Mouse (Mus musculus): Measurements from ENCODE around the gene Gm5148. TPM values are rescaled to one million over a fixed set of nuclear protein-coding genes. Genes with fewer than 3 reads are reported as not detected.

Gm5148 gene
- polyA plus RNA-seq, 1 experiment from 2014 or later, result 5.1 TPM

DNA sequence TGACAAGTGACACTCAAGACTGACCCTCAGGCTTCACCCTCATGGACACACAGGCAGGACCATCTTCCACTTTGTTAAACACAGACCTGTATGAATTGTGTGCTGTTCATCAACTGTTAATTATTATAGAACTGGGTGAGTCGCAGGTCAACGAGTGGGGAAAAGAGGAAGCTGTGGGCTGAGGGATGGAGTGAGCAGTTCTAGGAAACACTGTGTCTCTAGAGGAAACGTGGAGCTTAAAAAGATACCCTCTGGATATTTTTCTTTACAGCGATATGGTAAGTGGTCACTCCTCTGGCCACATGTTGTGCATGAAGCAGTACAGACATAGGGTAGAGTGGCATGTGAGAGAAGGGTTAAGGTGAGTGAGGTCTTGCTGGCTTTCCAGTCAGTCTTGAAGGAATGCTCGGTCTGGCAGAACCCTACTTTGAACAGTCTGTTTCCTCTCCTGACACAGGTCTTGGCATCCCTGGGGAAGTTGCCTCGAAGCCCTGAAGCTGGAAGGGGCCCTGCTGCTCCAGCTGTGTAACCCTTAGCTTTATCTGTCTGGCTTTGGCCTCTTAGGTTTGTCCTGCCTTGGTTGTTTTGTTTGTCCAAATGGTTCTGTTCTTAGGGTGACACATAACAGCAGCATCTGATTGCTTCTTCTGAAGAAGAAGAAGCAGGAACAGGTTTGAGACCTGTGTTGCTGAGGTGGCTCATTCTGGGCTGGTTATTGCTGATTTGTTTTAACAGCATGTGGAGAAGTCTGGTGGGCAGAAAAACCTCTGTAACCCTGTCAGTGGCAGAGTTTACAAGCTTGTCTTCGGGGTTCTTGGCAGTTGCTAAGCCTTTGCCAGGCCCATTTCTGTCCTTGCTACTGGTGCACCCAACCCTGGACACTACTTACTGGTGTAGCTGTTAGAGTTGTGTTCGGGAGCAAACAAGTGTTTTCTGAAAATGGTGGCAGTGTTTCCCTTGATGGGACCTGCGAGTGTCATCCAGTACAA, 4.1 kb upstream of the Gm5148 start:
- Histone ChIP-seq H3K36me3 (no peaks in the 10 kb centered on the region), H3K27ac (peak overlapping the region; percentile 61; the same call in 1 of the 2 replicates), H3K9ac (no peak overlapping the region), H3K27me3 (replicated peaks) (no peaks in the 10 kb centered on the region), H3K9me3 (no peaks in the 10 kb centered on the region), H3K4me3 (replicated peaks) (no peak overlapping the region), H3K4me2 (replicated peaks) (no peak overlapping the region), H3K4me1 (replicated peaks) (peaks cover 28% of the 10 kb centered on the region)
- no peak for ATAC-seq
- WGBS, result 55% methylated on average over 9 of the region's 9 CpGs

DNA sequence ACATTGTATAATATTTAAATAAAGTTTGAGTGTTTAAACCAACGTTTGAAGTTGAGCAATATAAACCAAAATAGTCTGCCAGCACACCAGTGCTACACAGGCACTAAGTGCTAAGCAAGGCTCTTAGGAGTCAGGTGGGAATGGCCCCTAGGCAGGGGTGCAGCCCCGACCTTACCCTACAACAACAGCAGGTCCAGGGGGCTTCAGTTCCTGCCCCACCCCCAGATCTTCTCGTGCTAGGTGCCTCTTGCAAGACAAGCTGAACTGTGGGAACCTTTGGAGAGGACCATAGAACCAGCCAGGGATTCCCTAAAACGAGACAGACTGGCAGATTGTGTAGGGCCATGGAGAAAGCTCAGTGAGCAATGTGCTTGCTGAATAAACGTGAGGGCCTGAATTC, 3.1 kb upstream of the Gm5148 start:
- WGBS, result 67% methylated on average over 5 of the region's 5 CpGs
- Histone ChIP-seq H3K27ac (no peak overlapping the region), H3K4me2 (replicated peaks) (no peak overlapping the region), H3K4me3 (replicated peaks) (no peak overlapping the region), H3K36me3 (no peaks in the 10 kb centered on the region), H3K9me3 (no peaks in the 10 kb centered on the region), H3K9ac (no peak overlapping the region), H3K4me1 (replicated peaks) (peaks cover 29% of the 10 kb centered on the region), H3K27me3 (replicated peaks) (no peaks in the 10 kb centered on the region)
- ATAC-seq, result no peak

DNA sequence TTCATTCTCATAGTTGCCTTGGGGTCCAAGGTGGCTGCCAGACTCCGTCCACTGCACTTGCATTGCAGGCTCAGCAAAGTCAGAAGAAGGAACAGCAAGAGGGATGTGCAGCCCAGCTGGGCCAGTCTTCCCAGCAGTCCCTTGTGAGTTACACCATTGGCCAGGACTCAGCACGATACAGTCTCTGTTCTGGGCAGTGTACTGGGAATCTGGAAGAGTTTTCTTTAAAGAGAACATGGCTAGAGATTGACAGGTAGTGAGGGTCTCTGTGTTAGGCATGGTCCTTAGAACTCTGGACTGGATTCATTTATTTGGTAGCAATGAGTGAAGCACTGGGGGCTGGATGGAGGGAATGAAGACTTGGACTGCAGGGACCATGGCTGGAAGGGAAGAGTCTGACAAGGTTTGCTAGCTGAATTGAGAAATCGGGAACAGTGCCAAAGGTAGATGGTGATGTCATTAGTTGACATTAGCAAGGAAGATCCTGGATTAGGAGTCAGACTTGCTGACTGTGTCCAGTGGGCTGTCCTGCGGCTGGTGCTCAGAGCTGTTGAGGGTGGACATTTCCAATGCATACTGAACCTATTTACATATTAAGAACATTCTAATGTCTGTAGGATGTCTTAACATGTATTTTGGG, 2.3 kb upstream of the Gm5148 start:
- Histone ChIP-seq H3K27me3 (replicated peaks) (no peaks in the 10 kb centered on the region), H3K4me3 (replicated peaks) (no peak overlapping the region), H3K4me1 (replicated peaks) (peaks cover 29% of the 10 kb centered on the region), H3K36me3 (no peaks in the 10 kb centered on the region), H3K9ac (no peak overlapping the region), H3K9me3 (no peaks in the 10 kb centered on the region), H3K27ac (no peak overlapping the region), H3K4me2 (replicated peaks) (no peak overlapping the region)
- no peak for ATAC-seq
- 61% methylated on average over 4 of the region's 4 CpGs for WGBS

DNA sequence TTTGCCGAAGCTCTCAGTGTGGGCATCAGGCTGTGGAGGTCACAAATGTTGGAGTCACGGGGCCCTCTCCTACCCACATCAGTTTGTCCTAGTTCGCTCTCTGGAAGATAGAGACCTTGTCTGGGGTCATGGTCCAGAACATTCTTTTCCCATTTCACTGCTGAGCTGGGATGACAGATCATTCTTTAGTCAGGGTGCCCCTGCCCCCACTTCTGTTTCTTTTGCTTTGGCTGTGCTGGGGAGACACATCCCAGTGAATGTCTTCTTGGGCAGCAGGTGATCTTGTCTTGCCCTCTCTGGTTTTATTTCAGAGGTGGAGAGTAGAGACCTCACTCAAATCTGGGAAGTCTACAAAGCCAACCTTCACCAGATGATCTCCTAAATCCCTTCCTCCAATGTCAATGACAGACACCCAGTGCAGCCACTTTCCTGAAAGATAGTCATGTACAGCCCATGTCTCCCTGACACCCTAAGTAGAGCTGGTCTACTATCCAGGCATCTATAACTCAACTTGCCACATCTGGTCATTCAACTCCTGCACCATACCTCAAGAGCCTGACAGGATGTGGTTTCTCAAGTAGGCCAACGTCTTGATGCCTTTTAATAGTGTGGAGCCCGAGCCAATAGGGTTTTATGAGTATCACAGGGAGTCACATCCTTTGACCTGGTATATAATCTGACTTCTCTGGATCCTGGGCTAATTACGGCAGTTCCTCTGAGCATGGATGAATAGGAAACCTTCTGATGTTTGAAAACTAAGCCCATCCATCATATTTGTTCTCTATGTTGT, 851 bp upstream of the Gm5148 start:
- WGBS, result 71% methylated on average over 6 of the region's 6 CpGs
- peak overlapping the region; percentile 62 for H3K4me2 ChIP-seq (replicated peaks)
- no peak overlapping the region for H3K9ac ChIP-seq
- H3K27me3 ChIP-seq (replicated peaks), result no peaks in the 10 kb centered on the region
- no peak overlapping the region for H3K4me3 ChIP-seq (replicated peaks)
- peak overlapping the region; percentile 79 for H3K27ac ChIP-seq
- H3K4me1 ChIP-seq (replicated peaks), result peaks cover 29% of the 10 kb centered on the region
- no peaks in the 10 kb centered on the region for H3K9me3 ChIP-seq
- no peak for ATAC-seq
- no peaks in the 10 kb centered on the region for H3K36me3 ChIP-seq

DNA sequence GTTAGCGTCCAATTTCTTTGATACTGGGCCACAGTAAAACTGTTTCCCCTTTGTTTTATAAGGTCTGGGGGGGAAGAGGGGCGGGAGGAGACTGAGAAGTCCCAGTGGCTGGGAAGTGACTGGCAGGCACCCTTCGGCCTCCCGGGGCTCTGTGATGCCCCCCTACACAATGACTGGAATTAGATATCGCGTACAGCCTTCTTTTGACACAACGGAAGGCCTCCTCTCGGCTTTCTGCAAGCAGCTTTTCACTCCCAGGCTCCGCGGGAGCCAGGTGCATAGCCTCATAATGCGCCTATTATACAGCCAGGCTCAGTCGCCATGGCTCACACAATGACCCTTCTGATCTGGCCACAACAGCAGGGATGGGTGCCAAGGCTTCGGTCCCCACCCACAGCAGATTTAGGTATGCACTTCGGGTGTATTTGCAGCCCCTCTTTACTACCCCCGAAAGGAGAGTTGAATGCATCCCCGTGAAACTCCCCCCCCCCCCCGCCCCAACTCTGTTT, 574 bp downstream of the Gm5148 start:
- no peaks in the 10 kb centered on the region for H3K27me3 ChIP-seq (replicated peaks)
- 9% methylated on average over 17 of the region's 17 CpGs for WGBS
- H3K9me3 ChIP-seq, result no peaks in the 10 kb centered on the region
- H3K4me3 ChIP-seq (replicated peaks), result peak overlapping the region; percentile 35
- H3K9ac ChIP-seq, result peak overlapping the region; percentile 42
- H3K27ac ChIP-seq, result peak overlapping the region; percentile 93
- peak; percentile 68 for ATAC-seq
- peaks cover 21% of the 10 kb centered on the region for H3K4me1 ChIP-seq (replicated peaks)
- H3K4me2 ChIP-seq (replicated peaks), result peak overlapping the region; percentile 62
- no peaks in the 10 kb centered on the region for H3K36me3 ChIP-seq

DNA sequence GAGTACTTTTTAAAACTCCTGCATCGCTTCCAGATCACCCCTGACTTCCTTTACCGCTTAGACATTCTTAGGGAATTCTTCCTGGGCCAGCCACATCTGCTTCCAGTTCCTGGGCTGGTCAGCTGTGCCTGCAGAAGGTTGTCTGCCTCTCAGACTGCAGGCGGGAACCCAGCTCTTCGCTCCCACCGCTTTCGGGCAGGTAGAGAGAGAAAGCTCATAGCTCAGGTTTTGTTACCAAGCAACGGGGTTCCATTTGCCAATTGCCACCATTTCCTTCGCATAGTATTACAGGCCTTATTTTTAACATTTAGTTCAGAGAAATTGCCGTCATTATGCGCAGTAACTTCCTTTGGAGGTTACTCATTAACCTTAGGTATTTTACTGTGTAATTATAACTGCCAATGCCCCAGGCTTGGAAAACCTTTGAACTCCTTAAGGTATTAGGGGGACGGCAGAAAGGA, 1.2 kb downstream of the Gm5148 start:
- Histone ChIP-seq H3K9ac (0 out of 2 replicates have a peak overlapping the region, but pooled peaks have one; percentile 9), H3K4me2 (replicated peaks) (peak overlapping the region; percentile 62), H3K27ac (peak overlapping the region; percentile 93), H3K9me3 (no peaks in the 10 kb centered on the region), H3K4me3 (replicated peaks) (peak overlapping the region; percentile 35), H3K36me3 (no peaks in the 10 kb centered on the region), H3K4me1 (replicated peaks) (peaks cover 15% of the 10 kb centered on the region), H3K27me3 (replicated peaks) (no peaks in the 10 kb centered on the region)
- peak; percentile 73 for ATAC-seq
- 15% methylated on average over 11 of the region's 11 CpGs for WGBS

DNA sequence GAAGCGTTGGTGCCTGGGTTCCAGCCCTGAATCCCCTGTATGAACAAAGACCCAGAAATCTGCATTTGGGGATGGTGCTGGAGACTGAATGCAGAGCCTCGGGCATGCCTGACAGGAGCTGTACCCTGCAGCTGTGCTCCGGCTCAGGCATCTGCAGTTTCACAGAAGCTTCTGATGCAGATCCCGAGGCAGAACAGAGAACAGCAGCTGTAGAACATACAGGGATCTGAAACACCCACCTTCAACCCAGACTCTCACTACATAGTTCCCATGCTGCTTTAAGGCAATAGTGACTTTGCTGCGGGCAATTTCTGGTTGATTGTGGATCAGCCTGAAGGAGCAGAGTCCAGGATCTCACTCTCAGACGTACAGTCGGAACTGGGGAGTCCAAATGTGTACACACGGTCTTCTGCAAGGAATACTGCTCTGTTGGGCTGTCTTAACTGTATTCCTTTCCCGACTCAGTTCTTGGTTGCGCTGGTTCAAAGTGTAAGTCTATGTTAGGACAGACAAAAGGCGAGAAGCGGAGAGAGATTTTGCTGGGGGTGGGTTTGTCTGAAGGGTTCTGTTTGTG, 1.7 kb downstream of the Gm5148 start:
- H3K27me3 ChIP-seq (replicated peaks), result no peaks in the 10 kb centered on the region
- H3K4me2 ChIP-seq (replicated peaks), result peak overlapping the region; percentile 62
- H3K4me3 ChIP-seq (replicated peaks), result peak overlapping the region; percentile 35
- peak overlapping the region; percentile 93 for H3K27ac ChIP-seq
- ATAC-seq, result peak; percentile 27
- 44% methylated on average over 12 of the region's 12 CpGs for WGBS
- no peaks in the 10 kb centered on the region for H3K9me3 ChIP-seq
- H3K9ac ChIP-seq, result 0 out of 2 replicates have a peak overlapping the region, but pooled peaks have one; percentile 9
- peaks cover 15% of the 10 kb centered on the region for H3K4me1 ChIP-seq (replicated peaks)
- no peaks in the 10 kb centered on the region for H3K36me3 ChIP-seq

DNA sequence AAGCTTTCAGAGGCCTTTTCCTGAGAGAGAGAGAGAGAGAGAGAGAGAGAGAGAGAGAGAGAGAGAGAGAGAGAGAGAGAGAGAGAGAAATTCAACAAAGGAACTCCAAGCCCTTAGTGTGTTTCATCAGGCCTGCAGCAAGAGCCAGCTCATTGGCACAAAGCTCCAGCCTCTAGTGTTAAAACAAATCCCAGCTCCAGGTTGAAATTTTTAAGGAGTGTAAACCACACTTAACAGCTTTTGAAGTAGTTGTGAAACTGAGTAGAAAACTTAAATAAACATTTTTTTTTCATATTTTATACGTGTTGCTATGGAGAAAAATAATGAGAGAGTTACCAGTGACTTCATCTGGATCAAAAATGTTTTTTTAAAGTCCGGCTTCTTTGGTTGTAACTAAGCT, 7.3 kb downstream of the Gm5148 start:
- Histone ChIP-seq H3K9me3 (no peaks in the 10 kb centered on the region), H3K4me3 (replicated peaks) (no peak overlapping the region), H3K4me1 (replicated peaks) (no peaks in the 10 kb centered on the region), H3K4me2 (replicated peaks) (no peak overlapping the region), H3K36me3 (no peaks in the 10 kb centered on the region), H3K27me3 (replicated peaks) (no peaks in the 10 kb centered on the region), H3K9ac (no peak overlapping the region), H3K27ac (no peak overlapping the region)
- ATAC-seq, result no peak
- WGBS, result 68% methylated on average over 2 of the region's 2 CpGs

DNA sequence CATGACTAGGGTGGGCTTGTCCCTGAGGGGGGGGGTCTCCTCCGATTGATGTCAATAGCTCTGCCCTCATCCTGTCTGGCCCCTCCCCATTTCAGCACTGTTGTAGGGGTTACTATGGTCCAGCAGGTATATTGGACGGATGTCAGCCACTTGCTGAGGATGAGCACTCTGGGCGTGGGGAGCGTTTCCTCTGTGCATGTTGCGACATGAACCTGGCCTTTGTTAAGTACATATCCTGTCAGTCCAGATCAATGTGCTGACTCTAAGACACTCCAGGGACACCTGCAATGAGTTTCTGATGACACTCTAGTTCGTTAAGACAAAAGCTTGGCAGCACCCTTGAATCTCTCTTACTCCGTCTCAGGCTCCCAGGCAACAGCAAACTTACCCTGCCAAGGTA, 8.6 kb downstream of the Gm5148 start:
- H3K9me3 ChIP-seq, result no peaks in the 10 kb centered on the region
- WGBS, result 84% methylated on average over 7 of the region's 7 CpGs
- H3K36me3 ChIP-seq, result no peaks in the 10 kb centered on the region
- H3K4me1 ChIP-seq (replicated peaks), result no peaks in the 10 kb centered on the region
- no peak overlapping the region for H3K9ac ChIP-seq
- no peaks in the 10 kb centered on the region for H3K27me3 ChIP-seq (replicated peaks)
- H3K4me3 ChIP-seq (replicated peaks), result no peak overlapping the region
- H3K27ac ChIP-seq, result no peak overlapping the region
- H3K4me2 ChIP-seq (replicated peaks), result no peak overlapping the region
- ATAC-seq, result no peak; the same call in 1 of the 2 replicates

DNA sequence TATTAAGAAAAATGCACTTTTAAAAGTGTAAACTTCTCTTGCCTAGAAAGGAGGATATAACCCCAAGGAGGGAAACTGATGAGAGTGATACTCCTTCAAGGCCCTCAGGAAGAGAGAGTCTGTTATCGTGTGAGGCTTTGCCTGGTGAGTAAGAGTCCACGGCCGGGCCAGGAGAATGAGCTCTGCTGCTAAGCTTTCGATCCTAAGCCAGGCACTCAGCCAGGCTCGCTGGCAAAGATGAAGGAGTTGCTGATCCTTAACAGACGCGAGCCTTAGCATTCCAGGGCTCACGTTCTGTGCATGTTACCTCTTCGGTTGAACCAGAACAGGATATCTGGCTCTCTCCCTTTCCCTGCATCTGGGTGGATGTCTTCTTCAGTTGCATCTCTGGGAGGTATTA, 11.8 kb downstream of the Gm5148 start:
- H3K27ac ChIP-seq, result peak overlapping the region; percentile 58; the same call in 1 of the 2 replicates
- no peaks in the 10 kb centered on the region for H3K4me1 ChIP-seq (replicated peaks)
- H3K4me2 ChIP-seq (replicated peaks), result no peak overlapping the region
- H3K27me3 ChIP-seq (replicated peaks), result no peaks in the 10 kb centered on the region
- WGBS, result 40% methylated on average over 9 of the region's 9 CpGs
- H3K36me3 ChIP-seq, result no peaks in the 10 kb centered on the region
- ATAC-seq, result peak; percentile 71
- no peak overlapping the region for H3K9ac ChIP-seq
- H3K9me3 ChIP-seq, result no peaks in the 10 kb centered on the region
- no peak overlapping the region for H3K4me3 ChIP-seq (replicated peaks)

DNA sequence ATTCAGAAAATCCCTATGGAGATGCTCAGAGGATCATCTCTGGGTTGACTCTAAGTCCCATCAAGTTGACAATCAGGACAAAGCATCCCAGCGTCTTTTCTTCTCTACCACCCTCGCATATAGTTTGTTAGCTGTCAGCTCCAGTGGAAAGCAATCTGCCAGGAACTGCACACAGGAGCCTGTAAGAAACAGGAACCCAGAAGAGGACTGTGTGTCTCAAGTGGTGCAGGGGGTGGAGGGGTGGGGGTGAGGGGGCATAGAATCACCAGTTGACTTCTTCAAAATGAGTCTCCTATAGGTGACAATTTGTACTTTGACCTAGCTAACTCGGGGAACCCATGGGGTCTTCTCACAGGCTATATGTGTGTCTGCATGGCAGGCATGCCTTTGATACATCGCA, 12.7 kb downstream of the Gm5148 start:
- Histone ChIP-seq H3K27ac (peak overlapping the region; percentile 27; the same call in 1 of the 2 replicates), H3K9me3 (no peaks in the 10 kb centered on the region), H3K4me2 (replicated peaks) (no peak overlapping the region), H3K4me3 (replicated peaks) (no peak overlapping the region), H3K36me3 (no peaks in the 10 kb centered on the region), H3K27me3 (replicated peaks) (no peaks in the 10 kb centered on the region), H3K9ac (no peak overlapping the region), H3K4me1 (replicated peaks) (no peaks in the 10 kb centered on the region)
- ATAC-seq, result no peak
- 65% methylated on average over 4 of the region's 4 CpGs for WGBS
